Mouse (Mus musculus): ENCODE data around the gene Vsnl1.

The Vsnl1 gene

DNA sequence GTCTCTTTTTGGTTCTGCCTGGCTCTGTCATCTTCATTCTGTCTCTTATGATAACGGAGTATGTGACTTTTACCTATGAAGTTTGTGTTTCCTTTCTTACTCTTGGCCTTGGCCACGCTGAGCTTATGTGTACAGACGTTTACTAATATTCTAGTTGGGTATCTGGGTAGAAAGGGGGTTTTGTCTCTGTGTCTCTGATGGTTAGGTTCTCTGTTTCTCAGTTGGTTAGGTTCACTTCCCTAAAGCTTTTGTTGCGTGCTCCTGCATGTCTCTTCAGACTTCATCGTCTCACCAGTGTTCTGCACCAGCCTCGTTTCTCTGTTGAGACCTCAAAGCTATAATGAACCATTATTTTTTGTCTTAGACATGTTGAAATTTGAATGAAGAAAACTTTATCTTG, 159.2 kb downstream of the Vsnl1 start:
- no peak for DNase-seq (ENCODE audit: low read depth)

DNA sequence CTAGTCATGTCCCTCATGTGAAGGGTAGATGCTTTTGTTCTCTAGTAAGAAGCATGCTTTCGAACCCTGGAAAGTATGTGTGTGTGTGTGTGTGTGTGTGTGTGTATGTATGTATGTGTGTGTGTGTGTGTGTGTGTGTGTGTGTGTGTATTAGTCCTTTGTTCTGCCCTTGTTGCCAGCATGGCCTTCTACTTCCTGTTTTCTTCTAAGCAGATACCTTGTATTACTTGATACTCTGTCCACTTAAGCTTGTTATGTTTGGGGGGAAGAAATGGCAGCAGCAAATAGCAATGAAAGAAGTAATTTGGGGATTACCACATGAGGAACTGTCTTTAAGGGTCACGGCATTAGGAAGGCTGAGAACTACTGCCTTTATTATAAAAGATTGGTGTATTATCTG, 159.8 kb downstream of the Vsnl1 start:
- peak; percentile 21 for DNase-seq (ENCODE audit: low read depth)

All from 416B (cell line).